Mouse (Mus musculus) left cerebral cortex, postnatal 25 days (tissue): ENCODE measurements around the gene Olfr1504. TPM values are rescaled to one million over a fixed set of nuclear protein-coding genes. Genes with fewer than 3 reads are reported as not detected.
"Not testable (repeated sequence)": the region's sequence is repeated elsewhere in the genome, so short reads cannot be mapped to it uniquely, and the experiment has no call there.

Experiments used
- DNase-seq, 2 experiments: peaks; one replicate each; pipeline ENCODE4 v3.0.0; 2022; ENCODE audit warnings: low spot score in 2 of 2, mixed read lengths in 1 of 2
- intact Hi-C: fragments of 180-260 bp; cut with DNase I; formaldehyde crosslinking; loops from one replicate; pipeline ENCODE4 v1.15.1; 2025
- total RNA-seq, 2 experiments: library from RNA; stranded (reverse); gene quantifications; 2 replicates each; pipeline ENCODE4 v1.2.3; 2021

Gene Olfr1504
- not detected for total RNA-seq

- intact Hi-C loops = loop anchor here (10.0 kb wide), 1 partner anchor 153 kb away; no protein-coding TSS in a partner anchor
These were observed at the start of gene Olfr1504 for GRCm38 (mm10) chr19:13897828-13898227. Gene Olfr1504 (minus strand): TSS chr19:13897928.

GRCm38 (mm10) chr19:13913230-13913629, 15.5 kb upstream of the Olfr1504 start, which contains the start of gene Olfr1505:
Gene Olfr1505 (plus strand): TSS chr19:13913530.
- DNase-seq = no peak
- intact Hi-C loops = no loop called here

More at GRCm38 (mm10) chr19:13897828-13898227, at the start of gene Olfr1504:
- no peak for DNase-seq

- no peak for DNase-seq
- intact Hi-C loops = no loop called here
These were observed 36.2 kb downstream of the Olfr1504 start, which contains the start of gene Olfr1502 for GRCm38 (mm10) chr19:13861495-13861894. Gene Olfr1502 (plus strand): TSS chr19:13861795.

- DNase-seq, intact Hi-C loops: not testable (repeated sequence)
These were observed 47.1 kb downstream of the Olfr1504 start, which contains the start of gene Olfr1501 for GRCm38 (mm10) chr19:13850592-13850991. Gene Olfr1501 (minus strand): TSS chr19:13850692.

Other genes with a start within 250 kb of the Olfr1504 start
- gene Olfr1490, start 246.8 kb downstream of the Olfr1504 start, total RNA-seq = not detected
- gene Olfr1491, start 200.7 kb downstream of the Olfr1504 start, total RNA-seq = not detected
- gene Olfr1493-ps1, start 174.7 kb downstream of the Olfr1504 start, total RNA-seq = not detected
- gene Olfr1494, start 158.2 kb downstream of the Olfr1504 start, total RNA-seq = not detected
- not detected for gene Olfr1495, start 133.3 kb downstream of the Olfr1504 start, total RNA-seq
- not detected for gene Olfr1496, start 120.0 kb downstream of the Olfr1504 start, total RNA-seq
- not detected for gene Olfr1497, start 99.7 kb downstream of the Olfr1504 start, total RNA-seq
- not detected for gene Olfr1499, start 78.5 kb downstream of the Olfr1504 start, total RNA-seq
- not detected for gene Olfr1500, start 67.4 kb downstream of the Olfr1504 start, total RNA-seq
- not detected for gene Olfr1501, start 47.2 kb downstream of the Olfr1504 start, total RNA-seq
- not detected for gene Olfr1502, start 36.1 kb downstream of the Olfr1504 start, total RNA-seq
- gene Olfr1505, start 15.6 kb upstream of the Olfr1504 start, total RNA-seq = not detected